ENCODE assay signal across 15 mouse cellular contexts in genomic region chr4:140882365-140882764, GRCm38 (mm10). TPM values are rescaled to one million over a fixed set of nuclear protein-coding genes. Genes with fewer than 3 reads are reported as not detected.
DNase-seq lines count a peak whose midpoint lies in the region; ATAC-seq and TF ChIP-seq lines count a peak whose summit lies in the region.
"Had no signal": no experiment of that assay in that cellular context is flagged by ENCODE, and none has a peak within 500 bp of the region (broad histone marks: within the 10 kb centered on the region; RNA-seq: fewer than 3 reads in every experiment).

No protein-coding gene starts in this region.

- no peaks in the 10 kb centered on the region for H3K9me3 ChIP-seq in hindbrain, postnatal 0 days (ENCODE audit: low read length)
- H3K9me3 ChIP-seq in hindbrain, embryonic 10.5 days, result peaks cover 14% of the 10 kb centered on the region
- no peaks in the 10 kb centered on the region; the same call in 1 of the 2 replicates for H3K9me3 ChIP-seq in lung, embryonic 14.5 days (ENCODE audit: low read depth, low read length)
- no peaks in the 10 kb centered on the region for H3K9me3 ChIP-seq in ES-Bruce4 (replicated peaks; ENCODE audit: control insufficient read depth, insufficient read depth, low read length, poor library complexity, severe bottlenecking)
- H3K9me3 ChIP-seq: neural tube, embryonic 15.5 days had no signal

- no peaks in the 10 kb centered on the region for H3K36me3 ChIP-seq in hindbrain, postnatal 0 days (ENCODE audit: insufficient read depth, low read length)
- H3K36me3 ChIP-seq in hindbrain, embryonic 10.5 days, result no peaks in the 10 kb centered on the region
- no peaks in the 10 kb centered on the region for H3K36me3 ChIP-seq in lung, embryonic 14.5 days (ENCODE audit: insufficient read depth)
- no peaks in the 10 kb centered on the region for H3K36me3 ChIP-seq in ES-Bruce4 (ENCODE audit: control insufficient read depth, insufficient read depth, low read length, poor library complexity, severe bottlenecking)
- H3K36me3 ChIP-seq: heart, embryonic 13.5 days; hindbrain, embryonic 13.5 days; neural tube, embryonic 15.5 days had no signal

- no peaks in the 10 kb centered on the region for H3K27me3 ChIP-seq in hindbrain, postnatal 0 days (ENCODE audit: insufficient read depth, low read length)
- H3K27me3 ChIP-seq in hindbrain, embryonic 10.5 days (ENCODE audit: insufficient read depth, poor library complexity, severe bottlenecking), result no peaks in the 10 kb centered on the region
- no peaks in the 10 kb centered on the region for H3K27me3 ChIP-seq in lung, embryonic 14.5 days (ENCODE audit: insufficient read depth, low read length)
- no peaks in the 10 kb centered on the region for H3K27me3 ChIP-seq in ES-Bruce4 (ENCODE audit: control insufficient read depth, insufficient read depth, low read length, poor library complexity, severe bottlenecking)
- H3K27me3 ChIP-seq: neural tube, embryonic 15.5 days had no signal

- TF ChIP-seq CTCF in hindbrain, postnatal 0 days (IDR thresholded peaks at IDR 0.05; ENCODE audit: low read depth), result peak; percentile 21; the same call in 1 of the 2 replicates
- peak; percentile 43 for TF ChIP-seq CTCF in lung, embryonic 14.5 days (IDR thresholded peaks at IDR 0.05; ENCODE audit: low read depth)
- peak; percentile 23 for TF ChIP-seq CTCF in ES-Bruce4 (IDR thresholded peaks at IDR 0.05; ENCODE audit: low read depth, low read length)
- TF ChIP-seq CTCF in brain, embryonic 14.5 days (IDR thresholded peaks at IDR 0.05; ENCODE audit: borderline replicate concordance, extremely low read depth, insufficient read depth, insufficient read length), result peak; percentile 48

- 66% methylated on average over 4 of the region's 4 CpGs for WGBS in hindbrain, postnatal 0 days
- WGBS in hindbrain, embryonic 10.5 days, result 65% methylated on average over 4 of the region's 4 CpGs
- WGBS in lung, embryonic 14.5 days, result 57% methylated on average over 4 of the region's 4 CpGs

- no peak overlapping the region for H3K9ac ChIP-seq in hindbrain, postnatal 0 days (replicated peaks; ENCODE audit: low read length)
- H3K9ac ChIP-seq in lung, embryonic 14.5 days, result no peak overlapping the region
- no peak overlapping the region for H3K9ac ChIP-seq in ES-Bruce4 (ENCODE audit: low read depth, poor library complexity, severe bottlenecking)
- H3K9ac ChIP-seq: heart, embryonic 13.5 days; hindbrain, embryonic 13.5 days; neural tube, embryonic 15.5 days had no signal

- H3K27ac ChIP-seq in hindbrain, postnatal 0 days, result no peak overlapping the region
- H3K27ac ChIP-seq in hindbrain, embryonic 10.5 days, result no peak overlapping the region
- no peak overlapping the region for H3K27ac ChIP-seq in lung, embryonic 14.5 days (ENCODE audit: low read depth)
- H3K27ac ChIP-seq in ES-Bruce4 (ENCODE audit: insufficient read depth, low read length), result no peak overlapping the region
- H3K27ac ChIP-seq: heart, embryonic 13.5 days; hindbrain, embryonic 13.5 days; neural tube, embryonic 15.5 days had no signal

- DNase-seq in hindbrain, postnatal 0 days (ENCODE audit: low spot score), result no peak
- DNase-seq in hindbrain, embryonic 10.5 days (ENCODE audit: low spot score), result no peak
- DNase-seq in lung, embryonic 14.5 days, result no peak
- DNase-seq in lung, postnatal 4 days, result no peak
- no peak for DNase-seq in brain, embryonic 14.5 days (ENCODE audit: low read depth)
- no peak for DNase-seq in ovary, adult 18-20 months (ENCODE audit: low spot score)
- DNase-seq: cerebellum, adult 2 months; embryo, embryonic 11 days had no signal

- TF ChIP-seq POLR2A in ES-Bruce4 (IDR thresholded peaks at IDR 0.05; ENCODE audit: insufficient read depth, low read length), result no peak
- no peak for TF ChIP-seq POLR2A in brain, embryonic 14.5 days (IDR thresholded peaks at IDR 0.05; ENCODE audit: borderline replicate concordance, extremely low read depth, insufficient read depth, insufficient read length, poor library complexity, severe bottlenecking)

- ATAC-seq in hindbrain, postnatal 0 days, result no peak
- ATAC-seq in lung, embryonic 14.5 days (ENCODE audit: insufficient read depth), result no peak
- ATAC-seq: activated CD4-positive, CD25-positive, alpha-beta regulatory T cell, adult 4 months had no signal

- no peak overlapping the region for H3K4me2 ChIP-seq in hindbrain, postnatal 0 days (ENCODE audit: low read depth, low read length)
- no peak overlapping the region for H3K4me2 ChIP-seq in lung, embryonic 14.5 days
- H3K4me2 ChIP-seq: heart, embryonic 13.5 days; hindbrain, embryonic 13.5 days; neural tube, embryonic 15.5 days had no signal

- H3K4me1 ChIP-seq in hindbrain, postnatal 0 days (ENCODE audit: insufficient read depth, low read length), result 0 out of 2 replicates have a peak, but pooled peaks cover 3% of the 10 kb centered on the region
- H3K4me1 ChIP-seq in hindbrain, embryonic 10.5 days (replicated peaks), result peaks cover 14% of the 10 kb centered on the region; the same call in 1 of the 2 replicates
- no peaks in the 10 kb centered on the region for H3K4me1 ChIP-seq in lung, embryonic 14.5 days (ENCODE audit: insufficient read depth)
- no peaks in the 10 kb centered on the region for H3K4me1 ChIP-seq in ES-Bruce4 (ENCODE audit: control insufficient read depth, insufficient read depth, low read length)
- H3K4me1 ChIP-seq: heart, embryonic 13.5 days; neural tube, embryonic 15.5 days had no signal

- H3K4me3 ChIP-seq in hindbrain, postnatal 0 days (ENCODE audit: low read length), result no peak overlapping the region
- no peak overlapping the region for H3K4me3 ChIP-seq in hindbrain, embryonic 10.5 days
- H3K4me3 ChIP-seq in lung, embryonic 14.5 days (ENCODE audit: low read depth, low read length), result no peak overlapping the region
- no peak overlapping the region for H3K4me3 ChIP-seq in ES-Bruce4 (ENCODE audit: low read depth, low read length)
- H3K4me3 ChIP-seq: erythroblast, embryonic 14.5 days; heart, embryonic 13.5 days; hindbrain, embryonic 13.5 days; neural tube, embryonic 15.5 days had no signal

- TF ChIP-seq EP300 in ES-Bruce4 (IDR thresholded peaks at IDR 0.05; ENCODE audit: insufficient read depth, low read depth, low read length), result no peak

RNA-seq across cellular contexts. Expression of gene Padi2, which starts 23.8 kb away (rescaled TPM):
- 5.3 and 5.5 TPM in 2 replicates for total RNA-seq in hindbrain, postnatal 0 days (2014; rRNA removed)
- 2.7 and 3.0 TPM in 2 replicates for polyA plus RNA-seq in hindbrain, postnatal 0 days (2015; fragmentation: Nextera tagmentation; extraction: Ambion mirVana)
- 1.4 and 3.8 TPM in 2 replicates for polyA plus RNA-seq in hindbrain, embryonic 10.5 days (2016; fragmentation: Nextera tagmentation; extraction: Ambion mirVana)
- 1.1 and 1.8 TPM in 2 replicates for polyA plus RNA-seq in lung, embryonic 14.5 days (2014; fragmentation: Nextera tagmentation; extraction: Ambion mirVana)
- polyA plus RNA-seq in ES-Bruce4 (2011; ENCODE audit: insufficient read depth, insufficient read length, low read depth, missing spikeins), result 6.3 TPM in 2 replicates
- 0.43 and 0.67 TPM in 2 replicates for polyA plus RNA-seq in brain, embryonic 14.5 days (2012; rRNA removed)

RNA-seq across cellular contexts. Expression of gene Padi1, which starts 36.8 kb away (rescaled TPM):
- 0.25 TPM in 1 of 2 replicates, not detected in the other for total RNA-seq in hindbrain, postnatal 0 days (2014; rRNA removed)
- polyA plus RNA-seq in hindbrain, postnatal 0 days (2015; fragmentation: Nextera tagmentation; extraction: Ambion mirVana), result 0.05 TPM in 1 of 2 replicates, not detected in the other
- 0.07 TPM in 2 replicates for polyA plus RNA-seq in hindbrain, embryonic 10.5 days (2016; fragmentation: Nextera tagmentation; extraction: Ambion mirVana)
- polyA plus RNA-seq in lung, embryonic 14.5 days (2014; fragmentation: Nextera tagmentation; extraction: Ambion mirVana), result 0.04 and 0.11 TPM in 2 replicates
- polyA plus RNA-seq in ES-Bruce4 (2011; ENCODE audit: insufficient read depth, insufficient read length, low read depth, missing spikeins), result 0.29 and 0.43 TPM in 2 replicates
- polyA plus RNA-seq in brain, embryonic 14.5 days (2012; rRNA removed), result 0.03 TPM in 2 replicates
- total RNA-seq: left cerebral cortex, adult 18-20 months had no signal
- polyA plus RNA-seq: erythroblast, embryonic 14.5 days; hindbrain, embryonic 13.5 days had no signal
